Mouse (Mus musculus) ES-Bruce4 (cell line): ENCODE data around the gene Fhit. TPM values are rescaled to one million over a fixed set of nuclear protein-coding genes. Genes with fewer than 3 reads are reported as not detected.
A peak's percentile ranks its signal among the peaks of the same experiment; 100 is the strongest.

Source experiments
- H3K27ac ChIP-seq: 2 replicates; pipeline ENCODE4 v1.5.1; 2012; ENCODE audit warnings: low read length, inconsistent platforms; ENCODE audit not compliant: insufficient read depth
- H3K27me3 ChIP-seq: 2 replicates; pipeline ENCODE4 v1.6.1; 2012; ENCODE audit warnings: mild to moderate bottlenecking, low read length, inconsistent platforms; ENCODE audit not compliant: control insufficient read depth, poor library complexity, insufficient read depth, severe bottlenecking
- H3K36me3 ChIP-seq: 2 replicates; pipeline ENCODE4 v1.6.1; 2012; ENCODE audit warnings: inconsistent platforms, mild to moderate bottlenecking, low read length, moderate library complexity; ENCODE audit not compliant: control insufficient read depth, poor library complexity, insufficient read depth, severe bottlenecking
- H3K4me1 ChIP-seq: one replicate; pipeline ENCODE4 v1.8.1; 2011; ENCODE audit warnings: low read length; ENCODE audit not compliant: control insufficient read depth, insufficient read depth
- H3K4me3 ChIP-seq: 2 replicates; pipeline ENCODE4 v1.5.1; 2011; ENCODE audit warnings: low read depth, mild to moderate bottlenecking, low read length
- H3K9ac ChIP-seq: 2 replicates; pipeline ENCODE4 v1.6.1; 2012; ENCODE audit warnings: low read depth, mild to moderate bottlenecking, inconsistent platforms; ENCODE audit not compliant: poor library complexity, severe bottlenecking
- H3K9me3 ChIP-seq: replicated peaks from 2 replicates; pipeline ENCODE4 v1.6.1; 2012; ENCODE audit warnings: mild to moderate bottlenecking, low read length, inconsistent platforms; ENCODE audit not compliant: control insufficient read depth, poor library complexity, insufficient read depth, severe bottlenecking
- CTCF ChIP-seq: IDR thresholded peaks from one replicate; pipeline ENCODE4 v1.8.1; 2011; ENCODE audit warnings: low read depth, low read length
- EP300 ChIP-seq: IDR thresholded peaks from 2 replicates; pipeline ENCODE4 v1.6.1; 2011; ENCODE audit warnings: low read depth, low read length; ENCODE audit not compliant: insufficient read depth
- POLR2A ChIP-seq: IDR thresholded peaks from one replicate; pipeline ENCODE4 v1.8.1; 2011; ENCODE audit warnings: low read length; ENCODE audit not compliant: insufficient read depth
- polyA plus RNA-seq: library from polyadenylated mRNA; stranded (reverse); fragments of >200 nt; gene quantifications from 2 replicates; pipeline ENCODE4 v1.2.4, GENCODE M21; 2011; ENCODE audit warnings: low read depth; ENCODE audit not compliant: missing spikeins, insufficient read depth, insufficient read length

The Fhit gene
- polyA plus RNA-seq, 1 experiment: not detected

DNA sequence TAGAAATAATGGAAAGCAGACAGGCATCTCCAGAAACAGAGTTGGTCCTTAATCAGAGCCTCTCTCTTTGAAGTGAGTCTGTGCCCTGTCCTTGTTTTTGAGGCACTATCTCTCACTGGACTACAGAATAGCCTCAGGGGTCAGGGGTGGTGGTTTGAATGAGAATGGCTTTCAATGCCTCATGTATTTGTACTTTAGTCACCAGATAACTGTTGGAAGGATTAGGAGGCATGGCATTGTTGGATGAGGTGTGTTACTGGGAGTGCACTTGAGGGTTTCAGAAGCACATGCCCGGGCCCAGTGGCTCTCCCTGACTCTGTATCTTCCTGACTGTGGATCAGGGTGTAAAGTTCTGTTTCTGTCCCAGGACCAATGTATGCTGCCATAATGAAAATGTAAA is 1463.2 kb downstream of the Fhit start:
- Histone ChIP-seq H3K36me3 (no peaks in the 10 kb centered on the region), H3K27ac (no peak overlapping the region), H3K9me3 (no peaks in the 10 kb centered on the region), H3K4me3 (no peak overlapping the region), H3K9ac (no peak overlapping the region), H3K4me1 (peaks cover 4% of the 10 kb centered on the region), H3K27me3 (no peaks in the 10 kb centered on the region)
- no peak for TF ChIP-seq CTCF
- no peak for TF ChIP-seq POLR2A
- no peak for TF ChIP-seq EP300

- TF ChIP-seq POLR2A (no peak), EP300 (no peak), CTCF (no peak)
- H3K9me3 ChIP-seq: no peaks in the 10 kb centered on the region
- no peak overlapping the region for H3K9ac ChIP-seq
- no peak overlapping the region for H3K27ac ChIP-seq
- H3K4me1 ChIP-seq: peaks cover 4% of the 10 kb centered on the region
- H3K4me3 ChIP-seq: no peak overlapping the region
- H3K36me3 ChIP-seq: no peaks in the 10 kb centered on the region
- no peaks in the 10 kb centered on the region for H3K27me3 ChIP-seq
Observed at GRCm38 (mm10) chr14:9697101-9697500, 1464.7 kb downstream of the Fhit start.

GRCm38 (mm10) chr14:9696004-9696403 is 1465.8 kb downstream of the Fhit start:
- Histone ChIP-seq H3K36me3 (no peaks in the 10 kb centered on the region), H3K4me3 (no peak overlapping the region), H3K9me3 (no peaks in the 10 kb centered on the region), H3K27me3 (no peaks in the 10 kb centered on the region), H3K27ac (no peak overlapping the region), H3K4me1 (peaks cover 4% of the 10 kb centered on the region), H3K9ac (no peak overlapping the region)
- no peak for TF ChIP-seq POLR2A
- TF ChIP-seq EP300: no peak
- TF ChIP-seq CTCF: no peak

GRCm38 (mm10) chr14:9695217-9695690 is 1466.6 kb downstream of the Fhit start:
- Histone ChIP-seq H3K4me1 (peaks cover 4% of the 10 kb centered on the region), H3K36me3 (no peaks in the 10 kb centered on the region), H3K9ac (no peak overlapping the region), H3K27ac (no peak overlapping the region), H3K9me3 (no peaks in the 10 kb centered on the region), H3K27me3 (no peaks in the 10 kb centered on the region), H3K4me3 (no peak overlapping the region)
- TF ChIP-seq CTCF: no peak
- peak; percentile 53; the same call in 1 of the 2 replicates for TF ChIP-seq EP300
- TF ChIP-seq POLR2A: no peak

GRCm38 (mm10) chr14:9688664-9689257 is 1473.1 kb downstream of the Fhit start:
- Histone ChIP-seq H3K9ac (no peak overlapping the region), H3K27me3 (no peaks in the 10 kb centered on the region), H3K9me3 (no peaks in the 10 kb centered on the region), H3K4me3 (no peak overlapping the region), H3K4me1 (no peaks in the 10 kb centered on the region), H3K27ac (no peak overlapping the region), H3K36me3 (no peaks in the 10 kb centered on the region)
- TF ChIP-seq EP300 (no peak), POLR2A (no peak), CTCF (no peak)

DNA sequence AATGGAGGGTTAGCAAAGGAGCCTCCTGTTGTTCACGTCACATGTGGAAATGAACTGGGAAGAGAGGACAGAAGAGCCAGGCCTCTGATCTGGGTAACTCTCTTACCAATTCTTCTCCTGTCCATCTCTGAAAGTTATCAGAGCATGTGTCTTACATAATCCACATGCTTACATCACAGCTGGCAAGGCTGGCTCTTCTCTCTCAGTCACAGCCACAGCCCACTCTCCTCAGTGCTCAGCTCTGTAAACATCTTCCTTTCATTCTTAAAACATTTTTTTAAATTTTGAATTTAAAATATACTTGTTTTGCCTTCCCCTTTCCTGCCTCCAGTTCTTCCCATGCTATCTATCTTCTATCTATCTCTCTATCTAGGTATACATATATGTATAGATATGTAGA is 1477.5 kb downstream of the Fhit start:
- TF ChIP-seq POLR2A: no peak
- TF ChIP-seq EP300: no peak
- TF ChIP-seq CTCF: no peak
- Histone ChIP-seq H3K9ac (no peak overlapping the region), H3K27me3 (no peaks in the 10 kb centered on the region), H3K4me1 (no peaks in the 10 kb centered on the region), H3K9me3 (no peaks in the 10 kb centered on the region), H3K36me3 (no peaks in the 10 kb centered on the region), H3K27ac (no peak overlapping the region), H3K4me3 (no peak overlapping the region)
